In genomic region chr1:85957942-85958619, GRCm38 (mm10) we compare ENCODE assay signal across 13 mouse cellular contexts. TPM values are rescaled to one million over a fixed set of nuclear protein-coding genes. Genes with fewer than 3 reads are reported as not detected.
DNase-seq lines count a peak whose midpoint lies in the region; ATAC-seq and TF ChIP-seq lines count a peak whose summit lies in the region.
"Had no signal": no experiment of that assay in that cellular context is flagged by ENCODE, and none has a peak within 500 bp of the region (broad histone marks: within the 10 kb centered on the region; RNA-seq: fewer than 3 reads in every experiment).

No protein-coding gene starts in this region.

- no peak overlapping the region for H3K9ac ChIP-seq in hindbrain, embryonic 15.5 days
- H3K9ac ChIP-seq in hindbrain, embryonic 14.5 days = no peak overlapping the region
- H3K9ac ChIP-seq in midbrain, postnatal 0 days (replicated peaks; ENCODE audit: low read length, poor library complexity, severe bottlenecking) = no peak overlapping the region
- H3K9ac ChIP-seq in hindbrain, embryonic 13.5 days = no peak overlapping the region
- H3K9ac ChIP-seq: hindbrain, embryonic 12.5 days had no signal

- H3K27me3 ChIP-seq in hindbrain, embryonic 15.5 days = no peaks in the 10 kb centered on the region
- no peaks in the 10 kb centered on the region for H3K27me3 ChIP-seq in hindbrain, embryonic 14.5 days (ENCODE audit: control insufficient read depth, insufficient read depth, low read length)
- no peaks in the 10 kb centered on the region for H3K27me3 ChIP-seq in spleen, adult 2 months (ENCODE audit: control insufficient read depth, insufficient read depth, low read length)
- no peaks in the 10 kb centered on the region for H3K27me3 ChIP-seq in midbrain, postnatal 0 days (ENCODE audit: insufficient read depth, low read length)
- 0 out of 2 replicates have a peak, but pooled peaks cover 5% of the 10 kb centered on the region for H3K27me3 ChIP-seq in hindbrain, embryonic 13.5 days
- H3K27me3 ChIP-seq: hindbrain, embryonic 12.5 days had no signal

- no peak overlapping the region for H3K4me3 ChIP-seq in hindbrain, embryonic 15.5 days
- no peak overlapping the region for H3K4me3 ChIP-seq in hindbrain, embryonic 14.5 days (replicated peaks; ENCODE audit: low read length)
- no peak overlapping the region for H3K4me3 ChIP-seq in spleen, adult 2 months (ENCODE audit: extremely low read depth, insufficient read depth, insufficient read length)
- no peak overlapping the region for H3K4me3 ChIP-seq in midbrain, postnatal 0 days (ENCODE audit: low read depth, low read length)
- no peak overlapping the region for H3K4me3 ChIP-seq in hindbrain, embryonic 13.5 days
- H3K4me3 ChIP-seq: hindbrain, embryonic 12.5 days had no signal

- TF ChIP-seq POLR2A in spleen, adult 2 months (IDR thresholded peaks at IDR 0.05; ENCODE audit: low read depth, low read length) = no peak

- 55% methylated on average over 9 of the region's 9 CpGs for WGBS in hindbrain, embryonic 15.5 days
- 52% methylated on average over 9 of the region's 9 CpGs for WGBS in hindbrain, embryonic 14.5 days
- WGBS in spleen, adult 2 months = 49% methylated on average over 9 of the region's 9 CpGs
- 41% methylated on average over 9 of the region's 9 CpGs for WGBS in midbrain, postnatal 0 days
- WGBS in hindbrain, embryonic 13.5 days = 58% methylated on average over 9 of the region's 9 CpGs

- TF ChIP-seq CTCF in spleen, adult 2 months (IDR thresholded peaks at IDR 0.05; ENCODE audit: extremely low read depth, insufficient read depth, insufficient read length, insufficient replicate concordance) = no peak
- peak; percentile 24 for TF ChIP-seq CTCF in midbrain, postnatal 0 days (IDR thresholded peaks at IDR 0.05)

- H3K9me3 ChIP-seq in hindbrain, embryonic 15.5 days = no peaks in the 10 kb centered on the region
- H3K9me3 ChIP-seq in hindbrain, embryonic 14.5 days (ENCODE audit: control insufficient read depth, low read length) = no peaks in the 10 kb centered on the region
- no peaks in the 10 kb centered on the region for H3K9me3 ChIP-seq in midbrain, postnatal 0 days (ENCODE audit: low read length)
- H3K9me3 ChIP-seq in hindbrain, embryonic 13.5 days = no peaks in the 10 kb centered on the region
- H3K9me3 ChIP-seq: hindbrain, embryonic 12.5 days had no signal

- H3K4me2 ChIP-seq in hindbrain, embryonic 15.5 days = no peak overlapping the region
- no peak overlapping the region for H3K4me2 ChIP-seq in hindbrain, embryonic 14.5 days (replicated peaks)
- no peak overlapping the region for H3K4me2 ChIP-seq in midbrain, postnatal 0 days (ENCODE audit: low read depth, low read length, poor library complexity, severe bottlenecking)
- no peak overlapping the region for H3K4me2 ChIP-seq in hindbrain, embryonic 13.5 days
- H3K4me2 ChIP-seq: hindbrain, embryonic 12.5 days had no signal

- peak; percentile 42; the same call in 1 of the 2 replicates for ATAC-seq in hindbrain, embryonic 15.5 days (ENCODE audit: low FRiP score, low read depth)
- no peak for ATAC-seq in hindbrain, embryonic 14.5 days (ENCODE audit: low FRiP score)
- ATAC-seq in midbrain, postnatal 0 days (ENCODE audit: low FRiP score) = peak; percentile 79
- no peak for ATAC-seq in hindbrain, embryonic 13.5 days (ENCODE audit: low FRiP score)

- no peak for DNase-seq in hindbrain, embryonic 14.5 days (ENCODE audit: low spot score)
- DNase-seq in spleen, adult 2 months (ENCODE audit: low read depth in 1 of 2, low spot score in 2 of 2) = no peak
- no peak for DNase-seq in spleen, postnatal 10 days (ENCODE audit: low spot score in 2 of 2)
- DNase-seq in midbrain, postnatal 0 days (ENCODE audit: low spot score) = peak; percentile 15
- DNase-seq in thymus, postnatal 4 days = peak; percentile 43
- DNase-seq in lung, postnatal 25 days (ENCODE audit: low spot score) = no peak
- DNase-seq: adrenal gland, postnatal 14 days; cerebellum, adult 9-11 months; lung, adult 18-20 months had no signal

- no peak overlapping the region for H3K27ac ChIP-seq in hindbrain, embryonic 15.5 days (replicated peaks)
- H3K27ac ChIP-seq in hindbrain, embryonic 14.5 days = no peak overlapping the region
- H3K27ac ChIP-seq in spleen, adult 2 months (ENCODE audit: insufficient read depth, low read length) = peak overlapping the region; percentile 17; the same call in 1 of the 2 replicates
- H3K27ac ChIP-seq in midbrain, postnatal 0 days (ENCODE audit: low read depth, low read length) = no peak overlapping the region
- no peak overlapping the region for H3K27ac ChIP-seq in hindbrain, embryonic 13.5 days
- H3K27ac ChIP-seq: hindbrain, embryonic 12.5 days had no signal

- H3K4me1 ChIP-seq in hindbrain, embryonic 15.5 days (replicated peaks) = 0 out of 2 replicates have a peak, but pooled peaks cover 4% of the 10 kb centered on the region
- no peaks in the 10 kb centered on the region for H3K4me1 ChIP-seq in hindbrain, embryonic 14.5 days (replicated peaks; ENCODE audit: control insufficient read depth, insufficient read depth, low read length)
- peaks cover 23% of the 10 kb centered on the region; the same call in 1 of the 2 replicates for H3K4me1 ChIP-seq in spleen, adult 2 months (ENCODE audit: control insufficient read depth, insufficient read depth, insufficient read length)
- peaks cover 4% of the 10 kb centered on the region; the same call in 1 of the 2 replicates for H3K4me1 ChIP-seq in midbrain, postnatal 0 days (ENCODE audit: insufficient read depth, low read length)
- H3K4me1 ChIP-seq in hindbrain, embryonic 13.5 days (replicated peaks) = 0 out of 2 replicates have a peak, but pooled peaks cover 4% of the 10 kb centered on the region
- H3K4me1 ChIP-seq: hindbrain, embryonic 12.5 days had no signal

- H3K36me3 ChIP-seq in hindbrain, embryonic 15.5 days = no peaks in the 10 kb centered on the region
- no peaks in the 10 kb centered on the region for H3K36me3 ChIP-seq in hindbrain, embryonic 14.5 days (replicated peaks; ENCODE audit: control insufficient read depth, insufficient read depth)
- no peaks in the 10 kb centered on the region for H3K36me3 ChIP-seq in spleen, adult 2 months (ENCODE audit: control insufficient read depth, insufficient read depth, low read length)
- no peaks in the 10 kb centered on the region for H3K36me3 ChIP-seq in midbrain, postnatal 0 days (ENCODE audit: insufficient read depth, low read length)
- H3K36me3 ChIP-seq in hindbrain, embryonic 13.5 days = no peaks in the 10 kb centered on the region
- H3K36me3 ChIP-seq: hindbrain, embryonic 12.5 days had no signal

RNA-seq across cellular contexts. Expression of gene Gpr55, which starts 2.7 kb away (rescaled TPM):
- polyA plus RNA-seq in hindbrain, embryonic 15.5 days (2015; fragmentation: Nextera tagmentation; extraction: Ambion mirVana) = 0.17 and 0.25 TPM in 2 replicates
- polyA plus RNA-seq in hindbrain, embryonic 14.5 days (2014; fragmentation: Nextera tagmentation; extraction: Ambion mirVana) = 0.09 and 0.13 TPM in 2 replicates
- polyA plus RNA-seq in spleen, adult 2 months (2012; rRNA removed) = 1.2 and 2.1 TPM in 2 replicates
- total RNA-seq in midbrain, postnatal 0 days (2014; rRNA removed) = 0.22 TPM in 1 of 2 replicates, not detected in the other
- 0.10 and 0.19 TPM in 2 replicates for polyA plus RNA-seq in midbrain, postnatal 0 days (2015; fragmentation: Nextera tagmentation; extraction: Ambion mirVana)
- polyA plus RNA-seq in hindbrain, embryonic 13.5 days (2015; fragmentation: Nextera tagmentation; extraction: Ambion mirVana) = 0.04 and 0.17 TPM in 2 replicates
- total RNA-seq: layer of hippocampus, postnatal 14 days had no signal

RNA-seq across cellular contexts. Expression of gene 4933407L21Rik, which starts 29.8 kb away (rescaled TPM):
- polyA plus RNA-seq in hindbrain, embryonic 15.5 days (2015; fragmentation: Nextera tagmentation; extraction: Ambion mirVana) = 7.1 and 7.7 TPM in 2 replicates
- 4.8 and 7.5 TPM in 2 replicates for polyA plus RNA-seq in hindbrain, embryonic 14.5 days (2014; fragmentation: Nextera tagmentation; extraction: Ambion mirVana)
- polyA plus RNA-seq in spleen, adult 2 months (2012; rRNA removed) = 0.13 and 0.16 TPM in 2 replicates
- total RNA-seq in midbrain, postnatal 0 days (2014; rRNA removed) = 9.4 and 10.6 TPM in 2 replicates
- 8.5 and 10.1 TPM in 2 replicates for polyA plus RNA-seq in midbrain, postnatal 0 days (2015; fragmentation: Nextera tagmentation; extraction: Ambion mirVana)
- 3.5 and 3.6 TPM in 2 replicates for polyA plus RNA-seq in hindbrain, embryonic 13.5 days (2015; fragmentation: Nextera tagmentation; extraction: Ambion mirVana)

RNA-seq across cellular contexts. Expression of gene Spata3, which starts 58.5 kb away (rescaled TPM):
- polyA plus RNA-seq in hindbrain, embryonic 15.5 days (2015; fragmentation: Nextera tagmentation; extraction: Ambion mirVana) = 0.32 and 0.87 TPM in 2 replicates
- 0.31 TPM in 2 replicates for polyA plus RNA-seq in hindbrain, embryonic 14.5 days (2014; fragmentation: Nextera tagmentation; extraction: Ambion mirVana)
- polyA plus RNA-seq in spleen, adult 2 months (2012; rRNA removed) = not detected in 2 replicates
- total RNA-seq in midbrain, postnatal 0 days (2014; rRNA removed) = not detected in 2 replicates
- 0.91 and 1.4 TPM in 2 replicates for polyA plus RNA-seq in midbrain, postnatal 0 days (2015; fragmentation: Nextera tagmentation; extraction: Ambion mirVana)
- polyA plus RNA-seq in hindbrain, embryonic 13.5 days (2015; fragmentation: Nextera tagmentation; extraction: Ambion mirVana) = 0.23 and 0.35 TPM in 2 replicates
- total RNA-seq: adrenal gland, postnatal 14 days had no signal
- polyA plus RNA-seq: hindbrain, embryonic 12.5 days had no signal

Comparison
In these comparisons a context has a peak if more than half of its experiments do, and no peak if none do; other contexts are left out.
1. ATAC-seq: peak in hindbrain, embryonic 15.5 days (single experiment) and midbrain, postnatal 0 days (single experiment); none in hindbrain, embryonic 14.5 days (single experiment) and hindbrain, embryonic 13.5 days (single experiment).
2. DNase-seq: peak in midbrain, postnatal 0 days (single experiment) and thymus, postnatal 4 days (single experiment); none in hindbrain, embryonic 14.5 days (single experiment), spleen, adult 2 months (0 of 2), spleen, postnatal 10 days (0 of 2) and lung, postnatal 25 days (single experiment).